Mouse (Mus musculus) ES-Bruce4 (cell line): ENCODE results near the gene Slc8a3. TPM values are rescaled to one million over a fixed set of nuclear protein-coding genes. Genes with fewer than 3 reads are reported as not detected.
"Not testable (repeated sequence)": the region's sequence is repeated elsewhere in the genome, so short reads cannot be mapped to it uniquely, and the experiment has no call there.

Experiments used
- H3K27ac ChIP-seq: 2 replicates; pipeline ENCODE4 v1.5.1; 2012; ENCODE audit warnings: low read length, inconsistent platforms; ENCODE audit not compliant: insufficient read depth
- H3K27me3 ChIP-seq: 2 replicates; pipeline ENCODE4 v1.6.1; 2012; ENCODE audit warnings: mild to moderate bottlenecking, low read length, inconsistent platforms; ENCODE audit not compliant: control insufficient read depth, poor library complexity, insufficient read depth, severe bottlenecking
- H3K36me3 ChIP-seq: 2 replicates; pipeline ENCODE4 v1.6.1; 2012; ENCODE audit warnings: inconsistent platforms, mild to moderate bottlenecking, low read length, moderate library complexity; ENCODE audit not compliant: control insufficient read depth, poor library complexity, insufficient read depth, severe bottlenecking
- H3K4me1 ChIP-seq: one replicate; pipeline ENCODE4 v1.8.1; 2011; ENCODE audit warnings: low read length; ENCODE audit not compliant: control insufficient read depth, insufficient read depth
- H3K4me3 ChIP-seq: 2 replicates; pipeline ENCODE4 v1.5.1; 2011; ENCODE audit warnings: low read depth, mild to moderate bottlenecking, low read length
- H3K9ac ChIP-seq: 2 replicates; pipeline ENCODE4 v1.6.1; 2012; ENCODE audit warnings: low read depth, mild to moderate bottlenecking, inconsistent platforms; ENCODE audit not compliant: poor library complexity, severe bottlenecking
- H3K9me3 ChIP-seq: replicated peaks from 2 replicates; pipeline ENCODE4 v1.6.1; 2012; ENCODE audit warnings: mild to moderate bottlenecking, low read length, inconsistent platforms; ENCODE audit not compliant: control insufficient read depth, poor library complexity, insufficient read depth, severe bottlenecking
- CTCF ChIP-seq: IDR thresholded peaks from one replicate; pipeline ENCODE4 v1.8.1; 2011; ENCODE audit warnings: low read depth, low read length
- EP300 ChIP-seq: IDR thresholded peaks from 2 replicates; pipeline ENCODE4 v1.6.1; 2011; ENCODE audit warnings: low read depth, low read length; ENCODE audit not compliant: insufficient read depth
- POLR2A ChIP-seq: IDR thresholded peaks from one replicate; pipeline ENCODE4 v1.8.1; 2011; ENCODE audit warnings: low read length; ENCODE audit not compliant: insufficient read depth
- polyA plus RNA-seq: library from polyadenylated mRNA; stranded (reverse); fragments of >200 nt; gene quantifications from 2 replicates; pipeline ENCODE4 v1.2.4, GENCODE M21; 2011; ENCODE audit warnings: low read depth; ENCODE audit not compliant: missing spikeins, insufficient read depth, insufficient read length

Gene Slc8a3
- 0.70 and 1.0 TPM in 2 replicates for polyA plus RNA-seq

DNA sequence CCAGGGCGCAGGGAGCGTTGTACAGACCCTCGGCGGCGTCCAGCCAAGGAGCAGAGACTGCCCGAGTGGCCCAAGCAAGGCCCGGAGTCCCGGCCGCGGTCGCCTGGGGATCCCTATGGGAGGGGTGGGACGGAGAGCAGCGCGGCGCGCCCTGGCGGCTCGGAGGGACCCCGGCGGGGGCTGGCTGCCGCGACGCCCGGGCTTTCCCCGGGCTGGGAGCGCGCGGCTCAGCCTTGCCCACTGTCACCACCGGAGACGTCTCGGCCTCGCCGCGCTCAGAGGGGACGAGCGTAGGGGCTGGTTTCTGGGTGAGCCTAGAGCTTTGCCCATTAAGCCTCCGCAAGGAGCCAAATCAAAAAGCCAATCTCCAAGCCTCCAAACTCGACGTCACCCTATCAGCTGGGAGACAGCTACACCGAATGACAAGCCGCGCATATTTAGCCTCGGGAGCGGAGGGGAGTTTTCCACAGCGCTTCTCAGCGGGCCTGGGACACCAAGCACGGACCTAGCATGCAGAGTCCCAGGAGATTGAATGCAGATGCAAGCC lies at the start of gene Slc8a3:
Gene Slc8a3 (minus strand): TSS at position 306 of the 547 bp plus-strand sequence.
- H3K4me1 ChIP-seq = no peaks in the 10 kb centered on the region
- H3K27me3 ChIP-seq = peaks cover 3% of the 10 kb centered on the region
- H3K9ac ChIP-seq = peak within 1 kb of the TSS; percentile 36
- no peaks in the 10 kb centered on the region for H3K36me3 ChIP-seq
- TF ChIP-seq POLR2A = no peak
- TF ChIP-seq EP300 = no peak
- TF ChIP-seq CTCF = no peak
- H3K27ac ChIP-seq = no peak within 1 kb of the TSS
- peak within 1 kb of the TSS; percentile 62 for H3K4me3 ChIP-seq
- no peaks in the 10 kb centered on the region for H3K9me3 ChIP-seq

DNA sequence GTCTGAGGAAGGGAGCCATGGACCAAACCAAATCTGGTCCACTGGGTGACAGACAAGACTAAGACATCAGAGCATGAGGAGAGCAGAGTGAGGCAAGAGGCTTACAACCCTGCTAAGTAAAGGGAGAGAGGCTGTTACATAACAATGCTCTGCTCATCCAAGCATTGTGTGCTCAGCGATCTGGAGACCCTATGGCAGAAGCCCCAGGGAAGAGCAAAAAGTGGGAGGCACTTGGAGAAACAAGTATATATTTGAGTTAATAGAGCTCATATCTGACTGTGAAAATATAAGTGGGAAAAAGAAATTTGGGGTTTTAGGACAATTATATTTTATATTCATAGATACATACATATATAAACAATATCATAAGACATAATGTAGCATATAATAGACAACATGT lies 46.4 kb upstream of the Slc8a3 start, which contains the start of gene Gm4787:
Gene Gm4787 (minus strand): TSS at position 101 of the 400 bp plus-strand sequence.
- H3K4me3 ChIP-seq, H3K27me3 ChIP-seq, H3K36me3 ChIP-seq, H3K27ac ChIP-seq, H3K9ac ChIP-seq, H3K4me1 ChIP-seq, H3K9me3 ChIP-seq: not testable (repeated sequence)

DNA sequence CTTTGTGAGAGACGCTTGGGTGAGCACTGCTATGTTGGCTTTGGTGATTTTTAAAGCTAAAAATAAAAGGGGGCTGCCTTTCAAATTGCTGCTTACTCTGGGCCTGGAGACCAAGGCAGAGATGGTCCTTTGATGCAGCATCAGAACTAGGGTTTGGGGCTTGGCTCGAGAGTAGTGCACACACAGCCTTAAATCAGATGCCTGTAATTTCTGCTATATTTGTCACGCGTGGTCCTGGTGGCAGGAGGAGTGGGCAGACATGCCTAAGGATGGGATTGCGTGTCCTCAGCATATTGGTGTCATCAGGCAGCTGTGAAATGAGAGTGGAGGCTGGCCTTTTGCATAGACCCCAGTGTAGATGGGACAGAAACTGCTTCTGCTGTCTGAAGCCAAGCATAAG lies 861 bp upstream of the Slc8a3 start:
- H3K36me3 ChIP-seq = no peaks in the 10 kb centered on the region
- TF ChIP-seq EP300 = no peak
- TF ChIP-seq POLR2A = no peak
- no peak for TF ChIP-seq CTCF
- H3K9me3 ChIP-seq = no peaks in the 10 kb centered on the region
- no peak overlapping the region for H3K4me3 ChIP-seq
- H3K4me1 ChIP-seq = no peaks in the 10 kb centered on the region
- H3K27me3 ChIP-seq = peaks cover 3% of the 10 kb centered on the region
- no peak overlapping the region for H3K27ac ChIP-seq
- H3K9ac ChIP-seq = no peak overlapping the region

DNA sequence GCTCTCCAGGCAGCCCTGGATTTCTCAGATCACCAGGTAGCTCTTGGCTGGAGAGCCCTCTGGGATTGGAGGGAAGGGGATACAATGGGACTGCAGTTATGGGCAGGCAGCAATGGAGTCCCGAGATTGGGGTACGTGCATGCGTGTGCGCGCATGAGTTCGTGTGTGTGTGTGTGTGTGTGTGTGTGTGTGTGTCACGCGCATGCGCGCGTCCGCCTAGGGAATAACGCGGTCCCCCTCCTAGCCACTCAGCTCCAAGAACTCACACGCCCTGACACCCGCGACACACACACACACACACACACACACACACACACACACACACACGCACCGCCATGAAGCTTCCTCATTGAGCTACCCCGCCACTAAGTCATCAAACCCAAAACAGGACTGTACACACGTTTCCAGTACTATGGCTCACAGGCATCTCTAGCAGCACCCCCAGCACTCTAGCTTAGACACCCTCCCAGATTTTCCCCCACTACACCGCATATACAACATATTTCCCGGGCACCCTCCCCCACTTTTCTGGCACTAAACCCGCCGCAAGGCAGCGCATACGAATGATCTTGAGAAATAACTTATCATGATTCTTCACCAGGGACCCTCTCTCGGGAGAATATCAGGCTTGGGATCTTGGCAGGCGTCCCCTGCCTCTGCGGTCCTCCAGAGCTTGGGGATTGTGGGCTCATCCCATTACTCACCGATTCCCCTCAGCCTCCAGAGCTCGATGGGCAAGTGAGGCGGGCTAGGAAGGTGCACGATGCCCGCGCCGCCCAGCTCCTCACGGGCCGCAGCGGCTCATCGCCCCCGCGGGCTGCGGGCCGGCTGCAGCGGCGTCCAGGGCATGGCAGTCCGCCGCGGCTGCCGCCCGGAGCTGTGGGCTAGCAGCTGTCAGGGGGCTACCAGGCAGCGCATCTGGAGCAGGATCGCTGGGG lies 774 bp downstream of the Slc8a3 start:
- no peak overlapping the region for H3K27ac ChIP-seq

DNA sequence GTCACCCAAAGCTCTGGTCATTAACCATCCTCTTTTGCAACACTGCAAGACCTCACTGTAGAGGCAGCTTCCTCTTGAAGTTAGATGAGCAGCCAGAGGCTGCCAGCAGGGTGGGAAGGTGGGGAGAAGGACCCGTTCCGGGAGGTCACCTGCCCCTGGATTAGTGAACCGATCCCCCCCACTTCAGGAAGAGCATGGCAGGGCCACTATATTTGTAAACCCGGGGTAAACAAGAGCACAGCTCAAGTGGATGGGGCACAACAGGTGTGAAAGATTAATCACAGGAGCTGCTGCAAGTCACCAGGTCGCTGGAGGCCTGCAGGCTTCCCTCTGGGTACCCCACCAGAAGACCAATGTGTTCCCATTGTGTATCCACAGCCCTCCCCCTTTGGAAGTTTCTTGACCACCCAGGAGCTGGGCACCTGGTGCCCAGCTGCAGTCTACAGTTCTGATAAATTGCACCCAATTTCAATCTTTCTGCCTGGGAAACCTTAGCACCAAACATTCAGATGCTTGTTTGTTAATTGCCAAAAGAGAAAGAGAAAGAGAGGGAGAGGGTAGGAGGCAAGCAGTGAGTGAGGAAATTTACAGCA lies 1.8 kb downstream of the Slc8a3 start:
- Histone ChIP-seq H3K27me3 (peaks cover 3% of the 10 kb centered on the region), H3K27ac (no peak overlapping the region), H3K4me1 (no peaks in the 10 kb centered on the region), H3K9ac (no peak overlapping the region), H3K4me3 (no peak overlapping the region), H3K36me3 (no peaks in the 10 kb centered on the region), H3K9me3 (no peaks in the 10 kb centered on the region)
- TF ChIP-seq POLR2A (no peak), CTCF (no peak), EP300 (no peak)

More for the DNA sequence above, 774 bp downstream of the Slc8a3 start:
- Histone ChIP-seq H3K4me1 (no peaks in the 10 kb centered on the region), H3K9ac (peak overlapping the region; percentile 36), H3K9me3 (no peaks in the 10 kb centered on the region), H3K36me3 (no peaks in the 10 kb centered on the region), H3K27me3 (peaks cover 3% of the 10 kb centered on the region), H3K4me3 (peak overlapping the region; percentile 62)
- no peak for TF ChIP-seq CTCF

DNA sequence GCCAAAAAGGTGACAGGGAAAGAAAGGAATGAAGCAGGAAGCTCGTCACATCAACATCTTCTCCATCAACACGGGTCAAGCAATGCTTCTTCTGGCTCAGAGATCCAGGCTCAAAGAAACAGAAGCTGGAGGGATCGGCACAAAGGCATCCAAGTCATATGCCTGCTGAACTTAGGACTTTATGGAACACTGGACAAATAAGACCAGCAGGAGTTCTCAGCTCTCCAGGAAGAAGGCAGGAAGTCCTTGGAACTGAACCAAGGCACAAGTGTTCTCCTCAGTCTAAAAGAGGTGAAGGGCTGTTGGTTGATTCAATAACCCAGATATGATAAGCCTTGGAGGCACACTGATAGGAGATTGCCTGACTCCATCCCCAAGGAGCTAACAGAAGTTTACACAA lies 8.0 kb downstream of the Slc8a3 start:
- Histone ChIP-seq H3K36me3 (no peaks in the 10 kb centered on the region), H3K27ac (no peak overlapping the region), H3K27me3 (no peaks in the 10 kb centered on the region), H3K9ac (no peak overlapping the region), H3K4me1 (no peaks in the 10 kb centered on the region), H3K4me3 (no peak overlapping the region), H3K9me3 (no peaks in the 10 kb centered on the region)
- TF ChIP-seq POLR2A (no peak), CTCF (no peak), EP300 (no peak)
